Comparison of ENCODE assay signal across 8 mouse cellular contexts in genomic region chr11:43575376-43576151, GRCm38 (mm10). TPM values are rescaled to one million over a fixed set of nuclear protein-coding genes. Genes with fewer than 3 reads are reported as not detected.
DNase-seq lines count a peak whose midpoint lies in the region; ATAC-seq lines count a peak whose summit lies in the region.

No protein-coding gene starts in this region.

- H3K27me3 ChIP-seq in megakaryocyte, embryonic 14.5 days (replicated peaks), result no peaks in the 10 kb centered on the region
- no peaks in the 10 kb centered on the region for H3K27me3 ChIP-seq in hindbrain, embryonic 11.5 days (ENCODE audit: control insufficient read depth, insufficient read depth, low read length)

- H3K4me3 ChIP-seq in megakaryocyte, embryonic 14.5 days (replicated peaks), result peak overlapping the region; percentile 87
- H3K4me3 ChIP-seq in hindbrain, embryonic 11.5 days (ENCODE audit: low read depth, low read length), result no peak overlapping the region

- H3K27ac ChIP-seq in hindbrain, embryonic 11.5 days (ENCODE audit: low read depth, low read length), result peak overlapping the region; percentile 89

- no peaks in the 10 kb centered on the region for H3K9me3 ChIP-seq in megakaryocyte, embryonic 14.5 days
- H3K9me3 ChIP-seq in hindbrain, embryonic 11.5 days (ENCODE audit: control insufficient read depth, low read length), result no peaks in the 10 kb centered on the region

- ATAC-seq in megakaryocyte, adult 5-6 weeks (ENCODE audit: poor library complexity, severe bottlenecking), result no peak
- ATAC-seq in hindbrain, embryonic 11.5 days (ENCODE audit: low FRiP score), result peak; percentile 90

- DNase-seq in hindbrain, embryonic 11.5 days (ENCODE audit: low spot score), result peak; percentile 65
- peak; percentile 62 to 77 for DNase-seq in lung, postnatal 4 days
- peak; percentile 50 for DNase-seq in yolk sac, embryonic 10.5 days (ENCODE audit: low spot score)
- no peak for DNase-seq in layer of hippocampus, postnatal 25 days (ENCODE audit: extremely low spot score in 1 of 2, low spot score in 1 of 2)
- DNase-seq in left cerebral cortex, adult 8-10 months (ENCODE audit: low spot score in 2 of 2), result no peak
- DNase-seq in layer of hippocampus, adult 9-10 months (ENCODE audit: low spot score), result no peak

- peaks cover 44% of the 10 kb centered on the region for H3K36me3 ChIP-seq in megakaryocyte, embryonic 14.5 days (replicated peaks; ENCODE audit: low read length)
- H3K36me3 ChIP-seq in hindbrain, embryonic 11.5 days (ENCODE audit: control insufficient read depth, insufficient read depth, low read length), result no peaks in the 10 kb centered on the region

- H3K9ac ChIP-seq in hindbrain, embryonic 11.5 days (ENCODE audit: low read depth, low read length), result peak overlapping the region; percentile 28; the same call in 1 of the 2 replicates

- H3K4me2 ChIP-seq in hindbrain, embryonic 11.5 days (replicated peaks; ENCODE audit: low read depth, low read length), result no peak overlapping the region

- H3K4me1 ChIP-seq in megakaryocyte, embryonic 14.5 days, result peaks cover 73% of the 10 kb centered on the region
- H3K4me1 ChIP-seq in hindbrain, embryonic 11.5 days (replicated peaks; ENCODE audit: control insufficient read depth, insufficient read depth, low read length), result 0 out of 2 replicates have a peak, but pooled peaks cover 5% of the 10 kb centered on the region

- WGBS in hindbrain, embryonic 11.5 days, result 5% methylated on average over 9 of the region's 9 CpGs

RNA-seq across cellular contexts. Expression of gene 4933415A04Rik, which starts 11.3 kb away (rescaled TPM):
- 0.65 TPM in 1 of 2 replicates, not detected in the other for polyA plus RNA-seq in megakaryocyte, embryonic 14.5 days (2012; ENCODE audit: insufficient read depth, low replicate concordance)
- total RNA-seq in megakaryocyte, adult 5-6 weeks (2015), result not detected in 2 replicates
- total RNA-seq in megakaryocyte, adult 5-6 weeks (2017), result not detected in 2 replicates
- polyA plus RNA-seq in hindbrain, embryonic 11.5 days (2014; fragmentation: Nextera tagmentation; extraction: Ambion mirVana), result 8.5 and 10.4 TPM in 2 replicates
- 1 to 10 TPM; 1.5 to 1.6 TPM for total RNA-seq in layer of hippocampus, postnatal 25 days (2021)
- total RNA-seq in left cerebral cortex, adult 8-10 months (2022), result 1 to 10 TPM in 1 of 4 experiments, under 1 TPM in 3; 0.53 to 1.1 (median 0.86) TPM

RNA-seq across cellular contexts. Expression of gene Fabp6, which starts 25.8 kb away (rescaled TPM):
- polyA plus RNA-seq in megakaryocyte, embryonic 14.5 days (2012; ENCODE audit: insufficient read depth, low replicate concordance), result not detected in 2 replicates
- total RNA-seq in megakaryocyte, adult 5-6 weeks (2015), result not detected in 2 replicates
- total RNA-seq in megakaryocyte, adult 5-6 weeks (2017), result not detected in 2 replicates
- not detected in 2 replicates for polyA plus RNA-seq in hindbrain, embryonic 11.5 days (2014; fragmentation: Nextera tagmentation; extraction: Ambion mirVana)
- total RNA-seq in layer of hippocampus, postnatal 25 days (2021), result not detected
- total RNA-seq in left cerebral cortex, adult 8-10 months (2022), result not detected

RNA-seq across cellular contexts. Expression of gene Ccnjl, which starts 47.0 kb away (rescaled TPM):
- 13.9 and 46.5 TPM in 2 replicates for polyA plus RNA-seq in megakaryocyte, embryonic 14.5 days (2012; ENCODE audit: insufficient read depth, low replicate concordance)
- total RNA-seq in megakaryocyte, adult 5-6 weeks (2015), result not detected in 2 replicates
- total RNA-seq in megakaryocyte, adult 5-6 weeks (2017), result not detected in 2 replicates
- 34.2 and 37.7 TPM in 2 replicates for polyA plus RNA-seq in hindbrain, embryonic 11.5 days (2014; fragmentation: Nextera tagmentation; extraction: Ambion mirVana)
- 10 to 100 TPM in 1 of 2 experiments, 1 to 10 TPM in 1; 9.3 to 13.1 TPM for total RNA-seq in layer of hippocampus, postnatal 25 days (2021)
- total RNA-seq in left cerebral cortex, adult 8-10 months (2022), result 1 to 10 TPM; 2.8 to 4.0 (median 3.2) TPM

Comparison
In these comparisons a context has a peak if more than half of its experiments do, and no peak if none do; other contexts are left out.
1. DNase-seq: peak in hindbrain, embryonic 11.5 days (single experiment), lung, postnatal 4 days (2 of 2) and yolk sac, embryonic 10.5 days (single experiment); none in layer of hippocampus, postnatal 25 days (0 of 2), left cerebral cortex, adult 8-10 months (0 of 2) and layer of hippocampus, adult 9-10 months (single experiment).